Mouse (Mus musculus) hindbrain, postnatal 0 days (tissue): ENCODE measurements around the gene Ppp1r35. TPM values are rescaled to one million over a fixed set of nuclear protein-coding genes. Genes with fewer than 3 reads are reported as not detected.

Experiments
- ATAC-seq: fragments of 200-750 bp; cut with Nextera tagmentation; 2 replicates; pipeline ENCODE4 v1.8.0; 2017; ENCODE audit warnings: mild to moderate bottlenecking, moderate TSS enrichment, moderate library complexity
- DNase-seq: peaks from one replicate; pipeline ENCODE4 v3.0.0-alpha.2; 2015; ENCODE audit warnings: low spot score
- H3K27ac ChIP-seq: fragments of 300-500 bp; sonication (generic); 2 replicates; pipeline ENCODE4 v1.5.1; 2014; ENCODE audit warnings: mild to moderate bottlenecking
- H3K27me3 ChIP-seq: fragments of 300-500 bp; sonication (generic); 2 replicates; pipeline ENCODE4 v1.6.1; 2014; ENCODE audit warnings: low read length, mixed read lengths; ENCODE audit not compliant: insufficient read depth
- H3K36me3 ChIP-seq: fragments of 300-500 bp; sonication (generic); 2 replicates; pipeline ENCODE4 v1.6.1; 2014; ENCODE audit warnings: low read length, mixed read lengths; ENCODE audit not compliant: insufficient read depth
- H3K4me1 ChIP-seq: fragments of 300-500 bp; sonication (generic); 2 replicates; pipeline ENCODE4 v1.6.1; 2014; ENCODE audit warnings: antibody characterized with exemption, low read length, mixed read lengths; ENCODE audit not compliant: insufficient read depth
- H3K4me2 ChIP-seq: fragments of 300-500 bp; sonication (generic); 2 replicates; pipeline ENCODE4 v1.6.1; 2014; ENCODE audit warnings: low read depth, mild to moderate bottlenecking, low read length, moderate library complexity, mixed read lengths
- H3K4me3 ChIP-seq: fragments of 300-500 bp; sonication (generic); 2 replicates; pipeline ENCODE4 v1.5.1; 2014; ENCODE audit warnings: low read length
- H3K9ac ChIP-seq: fragments of 300-500 bp; sonication (generic); replicated peaks from 2 replicates; pipeline ENCODE4 v1.6.1; 2014; ENCODE audit warnings: mild to moderate bottlenecking, low read length, moderate library complexity, mixed read lengths
- H3K9me3 ChIP-seq: fragments of 300-500 bp; sonication (generic); 2 replicates; pipeline ENCODE4 v1.6.1; 2016; ENCODE audit warnings: low read length, mixed read lengths
- CTCF ChIP-seq: IDR thresholded peaks from 2 replicates; pipeline ENCODE4 v1.5.1; 2016; ENCODE audit warnings: antibody characterized with exemption, control low read depth, low read depth
- WGBS: fragments of 180-500 bp; shearing (Covaris S2); extraction: QIAGEN DNeasy Blood & Tissue Kit; methylation state at CpG from one replicate; pipeline ENCODE4 v1.1.7; 2014; 5-methylcytosine and 5-hydroxymethylcytosine counted together
- polyA plus RNA-seq: library from polyadenylated mRNA; unstranded; fragments of >200 nt; fragmentation: Nextera tagmentation; extraction: Ambion mirVana; gene quantifications from 2 replicates; pipeline ENCODE4 v1.2.1, GENCODE M21; 2015
- total RNA-seq: library from RNA; depleted of rRNA; stranded (reverse); fragments of >200 nt; gene quantifications from 2 replicates; pipeline ENCODE4 v1.2.3, GENCODE M21; 2014

Ppp1r35 gene
- total and polyA plus RNA-seq, 2 experiments from 2014 or later, result 35.5 to 52.8 TPM

DNA sequence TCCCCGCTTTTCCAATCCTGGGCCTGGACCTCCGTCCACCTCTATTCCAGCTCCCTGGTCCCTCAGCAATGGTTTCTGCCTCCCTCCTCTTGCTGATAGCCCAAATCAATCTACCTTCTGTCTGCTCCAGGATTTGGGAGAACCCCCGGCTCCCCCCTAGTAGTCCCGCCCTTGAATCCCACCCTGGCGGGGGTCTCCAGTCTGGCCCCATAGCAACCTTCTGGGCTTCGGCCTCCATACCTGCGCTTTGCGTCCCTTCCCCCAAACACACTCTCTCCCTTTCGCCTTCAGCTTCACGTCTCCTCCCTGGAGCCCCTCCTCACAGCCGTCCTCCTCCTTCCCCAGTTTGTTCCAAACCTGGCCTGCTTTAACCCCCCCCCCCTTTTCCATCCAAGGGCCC lies 38.1 kb upstream of the Ppp1r35 start:
- peak; percentile 1 for ATAC-seq
- no peak for TF ChIP-seq CTCF
- Histone ChIP-seq H3K4me3 (peak overlapping the region; percentile 67), H3K9me3 (no peaks in the 10 kb centered on the region), H3K27me3 (no peaks in the 10 kb centered on the region), H3K9ac (peak overlapping the region; percentile 81), H3K27ac (peak overlapping the region; percentile 83), H3K4me1 (peaks cover 22% of the 10 kb centered on the region), H3K4me2 (peak overlapping the region; percentile 72), H3K36me3 (peaks cover 1% of the 10 kb centered on the region)
- DNase-seq, result peak; percentile 47
- 3% methylated on average over 6 of the region's 11 CpGs for WGBS

DNA sequence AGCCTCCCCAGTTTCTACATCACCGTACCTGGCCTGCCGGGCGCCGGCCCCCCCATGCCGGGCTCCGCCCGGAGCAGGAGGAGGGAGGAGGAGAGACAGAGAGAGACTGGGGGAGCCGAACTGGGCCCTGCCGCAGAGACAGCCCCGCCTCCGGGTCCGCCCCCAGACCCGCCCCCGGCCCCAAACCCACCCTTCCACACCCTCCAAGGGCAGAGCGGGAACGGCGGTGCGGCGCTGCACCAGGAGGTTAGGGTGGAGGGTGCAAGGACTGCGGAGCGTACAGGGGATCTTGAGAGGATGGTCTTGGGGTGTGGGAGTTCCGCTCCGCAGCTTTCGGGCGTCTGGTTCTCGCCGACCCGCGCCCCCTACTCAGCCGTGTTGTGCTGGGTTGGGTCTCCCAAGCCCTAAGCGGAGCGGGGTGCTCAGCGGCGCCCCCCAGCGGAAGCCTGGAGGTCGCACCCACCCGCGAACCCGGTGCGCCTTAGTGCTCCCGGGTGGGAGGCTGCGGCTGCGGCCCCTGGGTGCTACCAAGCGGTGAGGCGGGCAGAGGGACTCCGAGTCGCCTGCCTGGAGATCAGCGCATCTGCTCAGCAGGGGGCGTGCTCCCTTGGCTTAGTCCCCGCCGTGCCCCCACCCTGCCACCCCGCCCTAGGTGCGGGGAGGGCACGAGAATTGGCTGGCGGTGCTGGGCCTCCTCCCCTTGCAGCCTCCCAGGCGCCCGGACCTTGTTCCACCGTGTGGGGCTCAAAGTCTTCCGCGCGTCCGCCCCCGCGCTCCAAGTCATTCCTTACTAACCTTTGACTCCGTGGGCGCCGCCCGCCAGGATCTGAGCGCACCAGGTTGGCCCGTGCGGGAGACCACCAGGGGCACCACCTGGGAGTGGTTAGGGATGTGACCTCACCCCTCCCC lies 37.4 kb upstream of the Ppp1r35 start, which contains the start of gene Nyap1:
Gene Nyap1, minus strand, starts transcription at position 585 of the 909 bp plus-strand sequence.
- no peaks in the 10 kb centered on the region for H3K9me3 ChIP-seq
- 3% methylated on average over 58 of the region's 71 CpGs for WGBS
- peak within 1 kb of the TSS; percentile 72 for H3K4me2 ChIP-seq
- ATAC-seq (peak; percentile 85), DNase-seq (peak; percentile 88)
- H3K27ac ChIP-seq, result peak within 1 kb of the TSS; percentile 83
- H3K36me3 ChIP-seq, result no peaks in the 10 kb centered on the region
- H3K27me3 ChIP-seq, result no peaks in the 10 kb centered on the region
- peaks cover 20% of the 10 kb centered on the region for H3K4me1 ChIP-seq
- H3K4me3 ChIP-seq, result peak within 1 kb of the TSS; percentile 67
- peak; percentile 81 for TF ChIP-seq CTCF
- peak within 1 kb of the TSS; percentile 81 for H3K9ac ChIP-seq

- peak overlapping the region; percentile 83; the same call in 1 of the 2 replicates for H3K27ac ChIP-seq
Measured at GRCm38 (mm10) chr5:137742048-137742447, 36.6 kb upstream of the Ppp1r35 start.

DNA sequence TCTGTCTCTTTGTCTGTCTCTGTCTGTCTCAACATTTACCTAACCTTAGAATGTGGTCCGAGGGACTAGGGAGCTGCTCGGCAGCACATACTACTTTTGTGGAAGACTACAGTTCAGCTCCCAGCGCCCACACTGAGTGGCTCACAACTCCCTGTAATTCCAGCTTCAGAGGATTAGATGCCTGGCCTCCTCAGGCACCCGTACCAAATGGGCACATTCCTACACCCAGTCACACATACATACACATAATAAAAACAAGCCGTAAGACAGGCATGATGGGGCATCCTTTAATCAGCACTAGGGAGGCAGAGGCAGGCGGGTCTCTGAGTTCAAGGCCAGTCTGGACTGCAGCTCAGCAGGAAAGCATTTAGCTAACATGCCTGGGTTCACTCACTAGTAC lies 35.8 kb upstream of the Ppp1r35 start:
- WGBS, result 93% methylated on average over 6 of the region's 6 CpGs
- ATAC-seq (no peak), DNase-seq (no peak)
- Histone ChIP-seq H3K4me3 (no peak overlapping the region), H3K27ac (no peak overlapping the region), H3K27me3 (no peaks in the 10 kb centered on the region), H3K4me1 (peaks cover 22% of the 10 kb centered on the region), H3K36me3 (no peaks in the 10 kb centered on the region), H3K9me3 (no peaks in the 10 kb centered on the region), H3K4me2 (no peak overlapping the region), H3K9ac (no peak overlapping the region)
- no peak for TF ChIP-seq CTCF

More at GRCm38 (mm10) chr5:137742048-137742447, 36.6 kb upstream of the Ppp1r35 start:
- 66% methylated on average over 10 of the region's 10 CpGs for WGBS
- DNase-seq, result no peak
- H3K4me3 ChIP-seq, result peak overlapping the region; percentile 67
- no peak for TF ChIP-seq CTCF
- H3K36me3 ChIP-seq, result no peaks in the 10 kb centered on the region
- H3K9ac ChIP-seq, result 0 out of 2 replicates have a peak overlapping the region, but pooled peaks have one; percentile 81
- H3K9me3 ChIP-seq, result no peaks in the 10 kb centered on the region
- H3K4me2 ChIP-seq, result peak overlapping the region; percentile 72
- ATAC-seq, result no peak
- no peaks in the 10 kb centered on the region for H3K27me3 ChIP-seq
- H3K4me1 ChIP-seq, result peaks cover 20% of the 10 kb centered on the region

DNA sequence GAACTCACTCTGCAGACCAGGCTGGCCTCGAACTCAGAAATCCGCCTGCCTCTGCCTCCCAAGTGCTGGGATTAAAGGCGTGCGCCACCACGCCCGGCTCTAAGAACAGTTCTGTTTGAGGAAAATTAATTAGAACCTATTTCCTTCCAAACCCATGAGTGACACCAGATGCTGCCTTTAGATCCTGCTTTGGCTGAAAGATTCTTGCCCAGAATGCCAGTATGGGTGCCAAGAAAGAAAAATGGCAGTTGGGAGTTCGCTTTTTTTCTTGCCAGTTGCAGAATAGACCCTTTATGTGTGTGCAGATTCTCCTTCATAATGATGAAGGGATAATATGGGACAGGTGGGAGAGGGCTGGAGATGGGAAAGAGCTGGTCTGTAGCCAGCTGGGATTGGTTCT lies 34.5 kb upstream of the Ppp1r35 start:
- Histone ChIP-seq H3K36me3 (no peaks in the 10 kb centered on the region), H3K4me1 (peaks cover 21% of the 10 kb centered on the region), H3K9ac (no peak overlapping the region), H3K4me3 (no peak overlapping the region), H3K27me3 (no peaks in the 10 kb centered on the region), H3K9me3 (no peaks in the 10 kb centered on the region), H3K4me2 (no peak overlapping the region), H3K27ac (no peak overlapping the region)
- TF ChIP-seq CTCF, result no peak
- WGBS, result 72% methylated on average over 6 of the region's 7 CpGs
- DNase-seq (no peak), ATAC-seq (no peak)

GRCm38 (mm10) chr5:137745214-137746171 lies 33.2 kb upstream of the Ppp1r35 start, which contains the start of gene Tsc22d4:
Gene Tsc22d4, plus strand, starts transcription at chr5:137745730.
- H3K36me3 ChIP-seq, result no peaks in the 10 kb centered on the region
- H3K27ac ChIP-seq, result peak within 1 kb of the TSS; percentile 86
- ATAC-seq (peak; percentile 79), DNase-seq (peak; percentile 93)
- H3K4me2 ChIP-seq, result peak within 1 kb of the TSS; percentile 98
- peak within 1 kb of the TSS; percentile 65 for H3K9ac ChIP-seq
- H3K9me3 ChIP-seq, result no peaks in the 10 kb centered on the region
- H3K4me3 ChIP-seq, result peak within 1 kb of the TSS; percentile 64
- WGBS, result 3% methylated on average over 28 of the region's 28 CpGs
- peaks cover 18% of the 10 kb centered on the region; the same call in 1 of the 2 replicates for H3K4me1 ChIP-seq
- no peaks in the 10 kb centered on the region for H3K27me3 ChIP-seq
- TF ChIP-seq CTCF, result no peak
